Mouse (Mus musculus) heart, embryonic 12.5 days (tissue): ENCODE data around the gene Bach1. TPM values are rescaled to one million over a fixed set of nuclear protein-coding genes. Genes with fewer than 3 reads are reported as not detected.

ENCODE experiments used
- ATAC-seq: fragments of 200-750 bp; cut with Nextera tagmentation; 2 replicates; pipeline ENCODE4 v1.8.0; 2017; ENCODE audit warnings: moderate TSS enrichment, moderate library complexity; ENCODE audit not compliant: insufficient number of reproducible peaks, low FRiP score
- H3K27ac ChIP-seq: fragments of 300-500 bp; sonication (generic); 2 replicates; pipeline ENCODE4 v1.5.1; 2016; ENCODE audit warnings: mild to moderate bottlenecking, moderate library complexity; ENCODE audit not compliant: poor library complexity, severe bottlenecking
- H3K27me3 ChIP-seq: fragments of 300-500 bp; sonication (generic); replicated peaks from 2 replicates; pipeline ENCODE4 v1.6.1; 2016; ENCODE audit warnings: mild to moderate bottlenecking, moderate library complexity
- H3K36me3 ChIP-seq: fragments of 300-500 bp; sonication (generic); 2 replicates; pipeline ENCODE4 v1.6.1; 2016; ENCODE audit warnings: mild to moderate bottlenecking, moderate library complexity
- H3K4me1 ChIP-seq: fragments of 300-500 bp; sonication (generic); replicated peaks from 2 replicates; pipeline ENCODE4 v1.6.1; 2016; ENCODE audit warnings: mild to moderate bottlenecking
- H3K4me2 ChIP-seq: fragments of 300-500 bp; sonication (generic); 2 replicates; pipeline ENCODE4 v1.6.1; 2016; ENCODE audit warnings: mild to moderate bottlenecking, moderate library complexity
- H3K4me3 ChIP-seq: fragments of 300-500 bp; sonication (generic); 2 replicates; pipeline ENCODE4 v1.5.1; 2016; ENCODE audit warnings: mild to moderate bottlenecking
- H3K9ac ChIP-seq: fragments of 300-500 bp; sonication (generic); 2 replicates; pipeline ENCODE4 v1.6.1; 2016; ENCODE audit warnings: mild to moderate bottlenecking, moderate library complexity
- H3K9me3 ChIP-seq: fragments of 300-500 bp; sonication (generic); replicated peaks from 2 replicates; pipeline ENCODE4 v1.6.1; 2016; ENCODE audit warnings: mild to moderate bottlenecking, moderate library complexity
- WGBS: fragments of 180-500 bp; shearing (Covaris S2); methylation state at CpG from one replicate; pipeline ENCODE4 v1.1.7; 2016; 5-methylcytosine and 5-hydroxymethylcytosine counted together
- polyA plus RNA-seq: library from polyadenylated mRNA; unstranded; fragments of >200 nt; fragmentation: Nextera tagmentation; extraction: Ambion mirVana; gene quantifications from 2 replicates; pipeline ENCODE4 v1.2.1, GENCODE M21; 2016

The Bach1 gene
- polyA plus RNA-seq, 1 experiment from 2014 or later: 9.6 TPM

DNA sequence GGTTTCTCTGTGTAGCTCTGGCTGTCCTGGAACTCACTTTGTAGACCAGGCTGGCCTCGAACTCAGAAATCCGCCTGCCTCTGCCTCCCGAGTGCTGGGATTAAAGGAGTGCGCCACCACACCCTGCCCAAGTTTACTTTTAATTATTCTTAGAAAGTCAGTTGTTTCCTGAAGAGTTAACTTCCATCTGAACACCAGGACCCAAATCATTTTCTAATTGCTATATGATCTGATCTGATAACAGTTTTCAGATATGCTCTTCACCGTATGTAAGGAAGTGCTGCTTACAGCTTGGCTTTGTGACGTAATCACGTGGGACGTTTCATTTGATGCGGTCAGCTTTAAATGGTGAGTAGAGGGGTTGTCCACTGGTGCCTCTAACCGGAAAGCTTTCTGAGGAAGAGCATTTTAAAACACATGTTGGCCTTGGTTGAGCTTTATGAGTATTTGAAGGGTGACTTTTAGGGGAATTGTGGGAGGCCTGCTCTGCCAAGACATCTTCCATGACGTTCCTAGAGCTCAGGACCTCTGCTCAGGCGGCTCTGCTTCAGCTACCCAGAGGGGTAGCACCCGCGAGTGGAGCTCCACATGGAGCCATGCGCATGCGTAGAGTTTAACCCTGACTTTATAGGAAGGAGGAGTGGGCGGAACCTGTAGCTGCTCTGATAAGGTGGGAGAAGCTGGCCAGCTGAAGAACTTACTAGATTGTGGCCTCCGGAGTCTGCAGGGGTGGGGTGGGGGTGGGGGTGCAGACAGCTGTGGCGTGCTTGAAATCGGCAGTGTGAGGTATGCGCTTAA lies 39.3 kb downstream of the Bach1 start:
- 0 out of 2 replicates have a peak, but pooled peaks cover 8% of the 10 kb centered on the region for H3K36me3 ChIP-seq
- 69% methylated on average over 21 of the region's 21 CpGs for WGBS
- no peak for ATAC-seq

DNA sequence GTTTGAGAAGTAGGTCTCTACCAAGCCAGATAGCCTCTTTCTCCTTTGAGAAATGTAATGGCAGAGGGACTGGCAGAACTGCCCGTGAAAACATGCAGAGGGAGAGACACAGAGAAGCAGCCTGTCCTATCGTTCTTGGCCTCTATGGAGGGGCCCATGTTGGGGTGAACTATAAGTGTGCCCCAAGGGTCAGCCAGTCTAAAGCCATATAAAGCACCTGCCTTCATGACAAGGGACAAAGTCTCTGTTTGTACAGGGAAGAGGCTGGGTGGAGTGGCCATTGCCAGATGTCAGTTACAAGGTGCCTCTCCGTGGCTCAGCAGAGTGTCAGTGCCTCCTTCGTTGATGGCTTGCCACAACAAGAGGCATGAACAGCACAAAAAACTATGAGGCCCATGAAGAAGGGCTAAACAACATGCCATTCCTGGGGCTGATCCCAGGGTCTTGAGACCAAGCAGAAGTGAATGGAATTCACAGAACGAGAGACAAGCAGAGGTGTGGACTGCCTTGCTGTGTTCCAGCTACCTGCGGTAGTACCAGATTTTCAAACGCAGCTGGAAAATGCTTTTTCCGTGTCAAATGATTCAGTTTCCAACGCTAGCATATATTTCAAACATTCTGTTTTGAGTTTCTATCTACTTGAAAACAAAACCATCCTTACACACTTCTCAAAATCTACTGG lies 42.4 kb downstream of the Bach1 start:
- H3K27me3 ChIP-seq: no peaks in the 10 kb centered on the region
- ATAC-seq: no peak
- no peaks in the 10 kb centered on the region for H3K36me3 ChIP-seq
- WGBS: 79% methylated on average over 9 of the region's 9 CpGs
- no peak overlapping the region for H3K9ac ChIP-seq
- no peak overlapping the region for H3K27ac ChIP-seq
- H3K9me3 ChIP-seq: no peaks in the 10 kb centered on the region
- peaks cover 9% of the 10 kb centered on the region for H3K4me1 ChIP-seq
- no peak overlapping the region for H3K4me3 ChIP-seq
- no peak overlapping the region for H3K4me2 ChIP-seq

More for the DNA sequence above, 39.3 kb downstream of the Bach1 start:
- Histone ChIP-seq H3K27me3 (no peaks in the 10 kb centered on the region), H3K4me1 (peaks cover 37% of the 10 kb centered on the region), H3K9me3 (no peaks in the 10 kb centered on the region), H3K4me3 (no peak overlapping the region), H3K9ac (no peak overlapping the region), H3K4me2 (no peak overlapping the region), H3K27ac (no peak overlapping the region)

- Histone ChIP-seq H3K9ac (no peak overlapping the region), H3K9me3 (no peaks in the 10 kb centered on the region; the same call in 1 of the 2 replicates)
- 79% methylated on average over 3 of the region's 3 CpGs for WGBS
Measured at GRCm38 (mm10) chr16:87743661-87744060, 44.9 kb downstream of the Bach1 start.

DNA sequence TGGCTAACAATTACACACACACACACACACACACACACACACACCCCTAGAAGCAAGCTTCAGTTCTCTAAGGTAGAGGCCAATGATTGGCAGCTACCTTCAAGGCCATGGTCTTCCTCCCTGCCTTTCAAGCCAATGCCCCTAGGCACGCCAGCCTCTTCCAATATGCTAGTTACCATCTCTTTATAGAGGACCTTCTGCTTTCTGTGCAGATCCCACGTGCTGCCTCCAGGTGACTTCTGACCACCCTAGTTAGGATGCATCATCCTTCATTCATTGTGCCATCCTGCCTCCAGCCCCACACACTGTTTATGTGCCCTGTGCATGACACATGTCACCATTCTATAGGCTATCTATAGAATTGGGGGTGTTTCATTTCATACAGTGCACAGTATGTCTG lies 45.6 kb downstream of the Bach1 start:
- no peaks in the 10 kb centered on the region for H3K4me1 ChIP-seq
- H3K36me3 ChIP-seq: no peaks in the 10 kb centered on the region
- no peak for ATAC-seq
- H3K27ac ChIP-seq: no peak overlapping the region
- H3K9ac ChIP-seq: no peak overlapping the region
- 79% methylated on average over 2 of the region's 2 CpGs for WGBS
- no peak overlapping the region for H3K4me2 ChIP-seq
- H3K9me3 ChIP-seq: no peaks in the 10 kb centered on the region; the same call in 1 of the 2 replicates
- H3K27me3 ChIP-seq: no peaks in the 10 kb centered on the region
- H3K4me3 ChIP-seq: no peak overlapping the region

More at GRCm38 (mm10) chr16:87743661-87744060, 44.9 kb downstream of the Bach1 start:
- Histone ChIP-seq H3K27ac (no peak overlapping the region), H3K36me3 (no peaks in the 10 kb centered on the region), H3K4me1 (no peaks in the 10 kb centered on the region), H3K27me3 (no peaks in the 10 kb centered on the region), H3K4me3 (no peak overlapping the region), H3K4me2 (no peak overlapping the region)
- ATAC-seq: no peak

DNA sequence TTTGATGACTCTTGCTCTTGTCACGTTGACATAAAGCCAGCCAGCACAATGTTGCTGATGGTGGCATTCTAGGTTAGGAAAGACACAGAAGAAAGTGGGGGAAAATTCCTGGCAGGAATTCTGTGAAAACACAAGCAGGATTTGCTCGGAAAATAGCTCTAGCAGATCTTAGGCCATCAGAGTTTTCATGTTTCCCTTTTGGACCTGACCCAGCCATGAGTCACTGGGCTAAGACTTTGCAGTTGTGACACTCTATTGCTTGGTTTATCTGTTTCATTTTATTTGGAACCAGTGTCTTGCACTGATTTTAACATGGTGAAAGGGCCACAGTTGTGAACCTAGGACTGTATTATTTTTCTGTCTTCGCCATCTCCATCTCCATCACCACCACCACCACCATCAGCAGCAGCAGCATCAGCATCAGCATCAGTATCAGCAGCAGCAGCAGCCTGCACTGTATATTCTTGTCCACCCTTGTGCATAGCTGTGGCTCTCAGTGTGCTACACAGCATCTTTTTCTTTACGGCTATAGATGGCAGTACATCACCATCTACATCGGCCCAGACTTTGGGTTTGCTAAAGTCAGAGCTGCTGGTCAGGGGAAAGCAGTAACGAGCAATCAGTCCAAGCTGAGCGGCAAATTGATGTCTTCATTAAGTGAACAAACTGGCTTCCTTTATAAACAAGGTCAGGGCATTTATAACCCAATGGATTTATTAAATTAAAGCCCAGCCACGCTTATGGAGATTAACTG lies 46.6 kb downstream of the Bach1 start:
- Histone ChIP-seq H3K27me3 (no peaks in the 10 kb centered on the region), H3K9me3 (no peaks in the 10 kb centered on the region; the same call in 1 of the 2 replicates), H3K4me2 (no peak overlapping the region), H3K36me3 (no peaks in the 10 kb centered on the region), H3K4me3 (no peak overlapping the region), H3K27ac (no peak overlapping the region), H3K9ac (no peak overlapping the region), H3K4me1 (no peaks in the 10 kb centered on the region)
- 74% methylated on average over 8 of the region's 8 CpGs for WGBS
- no peak for ATAC-seq

GRCm38 (mm10) chr16:87746728-87747127 lies 48.0 kb downstream of the Bach1 start:
- Histone ChIP-seq H3K4me1 (no peaks in the 10 kb centered on the region), H3K9ac (no peak overlapping the region), H3K4me2 (no peak overlapping the region), H3K27ac (no peak overlapping the region), H3K9me3 (no peaks in the 10 kb centered on the region; the same call in 1 of the 2 replicates), H3K27me3 (no peaks in the 10 kb centered on the region), H3K36me3 (no peaks in the 10 kb centered on the region), H3K4me3 (no peak overlapping the region)
- 18% methylated on average over 5 of the region's 5 CpGs for WGBS
- ATAC-seq: no peak

DNA sequence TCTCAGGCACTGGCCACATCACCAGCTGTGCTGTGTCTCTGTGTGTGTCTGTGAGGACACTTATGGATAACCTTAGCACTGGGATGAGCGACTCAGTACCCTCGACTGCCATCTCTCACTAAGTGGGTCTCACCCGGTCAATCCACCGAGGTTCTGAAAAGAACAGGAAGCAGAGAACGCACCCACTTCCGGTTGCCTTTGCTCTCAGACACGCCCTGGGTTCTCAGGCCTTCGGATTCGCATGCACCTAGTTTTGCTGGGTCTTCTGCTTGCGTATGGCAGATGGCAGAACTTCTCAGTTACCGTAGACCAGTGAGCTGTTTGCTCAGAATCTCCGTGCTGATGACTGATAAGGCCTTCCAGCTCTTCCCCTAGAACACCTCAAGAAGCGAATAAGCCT lies 52.5 kb downstream of the Bach1 start:
- no peak for ATAC-seq
- H3K9me3 ChIP-seq: no peaks in the 10 kb centered on the region; the same call in 1 of the 2 replicates
- H3K36me3 ChIP-seq: no peaks in the 10 kb centered on the region
- WGBS: 84% methylated on average over 13 of the region's 13 CpGs
- no peak overlapping the region for H3K9ac ChIP-seq
- no peaks in the 10 kb centered on the region for H3K4me1 ChIP-seq
- H3K27me3 ChIP-seq: no peaks in the 10 kb centered on the region
- no peak overlapping the region for H3K27ac ChIP-seq
- no peak overlapping the region for H3K4me3 ChIP-seq
- H3K4me2 ChIP-seq: no peak overlapping the region

GRCm38 (mm10) chr16:87752482-87752881 lies 53.7 kb downstream of the Bach1 start:
- Histone ChIP-seq H3K4me2 (no peak overlapping the region), H3K27me3 (no peaks in the 10 kb centered on the region), H3K4me1 (no peaks in the 10 kb centered on the region), H3K9me3 (no peaks in the 10 kb centered on the region; the same call in 1 of the 2 replicates), H3K36me3 (no peaks in the 10 kb centered on the region), H3K9ac (no peak overlapping the region), H3K27ac (no peak overlapping the region), H3K4me3 (no peak overlapping the region)
- WGBS: 70% methylated on average over 13 of the region's 13 CpGs
- ATAC-seq: no peak

DNA sequence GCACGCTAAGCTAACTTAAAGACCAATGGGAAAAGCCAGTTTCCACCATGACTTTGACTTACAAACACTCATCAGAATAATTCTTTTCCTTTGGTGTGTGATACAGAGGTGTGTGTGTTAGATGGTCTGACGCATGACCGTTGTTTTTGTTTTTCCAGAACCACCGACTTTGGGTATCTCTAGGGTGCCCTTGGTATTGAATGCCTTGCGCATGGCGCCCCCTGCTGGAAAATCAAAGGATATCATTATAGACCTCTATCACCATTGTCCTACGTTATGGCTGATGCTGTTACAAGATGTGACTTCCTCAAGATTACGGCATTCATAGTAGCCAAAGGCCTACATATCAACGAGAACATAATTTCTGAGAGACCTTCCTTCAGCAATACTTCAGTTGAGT lies 56.1 kb downstream of the Bach1 start:
- ATAC-seq: no peak; the same call in 1 of the 2 replicates
- H3K27ac ChIP-seq: no peak overlapping the region
- no peaks in the 10 kb centered on the region for H3K9me3 ChIP-seq
- no peaks in the 10 kb centered on the region for H3K27me3 ChIP-seq
- no peak overlapping the region for H3K4me2 ChIP-seq
- no peak overlapping the region for H3K4me3 ChIP-seq
- H3K9ac ChIP-seq: no peak overlapping the region
- no peaks in the 10 kb centered on the region for H3K36me3 ChIP-seq
- 52% methylated on average over 9 of the region's 9 CpGs for WGBS
- H3K4me1 ChIP-seq: no peaks in the 10 kb centered on the region

GRCm38 (mm10) chr16:87755915-87756314 lies 57.2 kb downstream of the Bach1 start:
- no peak for ATAC-seq
- H3K4me1 ChIP-seq: no peaks in the 10 kb centered on the region
- H3K4me2 ChIP-seq: no peak overlapping the region
- H3K27me3 ChIP-seq: no peaks in the 10 kb centered on the region
- H3K27ac ChIP-seq: no peak overlapping the region
- H3K4me3 ChIP-seq: no peak overlapping the region
- no peaks in the 10 kb centered on the region for H3K36me3 ChIP-seq
- no peak overlapping the region for H3K9ac ChIP-seq
- 79% methylated on average over 3 of the region's 3 CpGs for WGBS
- H3K9me3 ChIP-seq: no peaks in the 10 kb centered on the region

- Histone ChIP-seq H3K27ac (no peak overlapping the region), H3K36me3 (no peaks in the 10 kb centered on the region), H3K4me1 (no peaks in the 10 kb centered on the region), H3K4me2 (no peak overlapping the region), H3K4me3 (no peak overlapping the region), H3K9ac (no peak overlapping the region), H3K9me3 (no peaks in the 10 kb centered on the region), H3K27me3 (no peaks in the 10 kb centered on the region)
- ATAC-seq: no peak
- WGBS: 86% methylated on average over 11 of the region's 11 CpGs
Measured at GRCm38 (mm10) chr16:87758016-87758415, 59.3 kb downstream of the Bach1 start.
